Mouse (Mus musculus): ENCODE results near the gene Aldoart2. TPM values are rescaled to one million over a fixed set of nuclear protein-coding genes. Genes with fewer than 3 reads are reported as not detected.

Aldoart2 gene
- polyA plus RNA-seq (2012; ENCODE audit: low replicate concordance) = not detected in 2 replicates

DNA sequence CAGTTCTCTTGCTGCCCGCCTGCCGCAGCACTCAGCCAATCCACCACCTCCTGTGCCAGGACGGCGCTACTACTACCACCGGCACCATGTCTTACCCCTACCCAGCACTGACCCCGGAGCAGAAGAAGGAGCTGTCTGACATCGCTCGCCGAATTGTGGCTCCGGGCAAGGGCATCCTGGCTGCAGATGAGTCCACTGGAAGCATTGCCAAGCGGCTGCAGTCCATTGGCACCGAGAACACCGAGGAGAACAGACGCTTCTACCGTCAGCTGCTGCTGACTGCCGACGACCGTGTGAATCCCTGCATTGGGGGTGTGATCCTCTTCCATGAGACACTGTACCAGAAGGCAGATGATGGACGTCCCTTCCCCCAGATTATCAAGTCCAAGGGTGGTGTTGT lies at the start of gene Aldoart2:
Aldoart2 (plus strand) TSS at position 34 of the 400 bp plus-strand sequence.

GRCm38 (mm10) chr12:55598887-55599561 lies 34.0 kb downstream of the Aldoart2 start, which contains the start of gene Insm2:
TSS of gene Insm2 (plus strand) at chr12:55599427.

Other genes starting within 250 kb of the Aldoart2 start
- gene Psma6, start 181.0 kb upstream of the Aldoart2 start, polyA plus RNA-seq (2012; ENCODE audit: low replicate concordance) = 9.2 and 15.2 TPM in 2 replicates
- 123 and 159 TPM in 2 replicates for gene Nfkbia, start 72.6 kb upstream of the Aldoart2 start, polyA plus RNA-seq (2012; ENCODE audit: low replicate concordance)
- not detected in 2 replicates for gene Insm2, start 34.2 kb downstream of the Aldoart2 start, polyA plus RNA-seq (2012; ENCODE audit: low replicate concordance)